ENCODE assay signal across 24 mouse cellular contexts in genomic region chr3:98199747-98200146, GRCm38 (mm10). TPM values are rescaled to one million over a fixed set of nuclear protein-coding genes. Genes with fewer than 3 reads are reported as not detected.
DNase-seq lines count a peak whose midpoint lies in the region; ATAC-seq and TF ChIP-seq lines count a peak whose summit lies in the region.
"Had no signal": no experiment of that assay in that cellular context is flagged by ENCODE, and none has a peak within 500 bp of the region (broad histone marks: within the 10 kb centered on the region; RNA-seq: fewer than 3 reads in every experiment).

No protein-coding gene starts in this region.

- WGBS in kidney, adult 2 months: 73% methylated on average over 5 of the region's 5 CpGs
- WGBS in kidney, embryonic 14.5 days: 72% methylated on average over 5 of the region's 5 CpGs

- no peak for TF ChIP-seq POLR2A in kidney, adult 2 months (IDR thresholded peaks at IDR 0.05; ENCODE audit: low read depth, low read length)

- no peak overlapping the region for H3K4me2 ChIP-seq in kidney, embryonic 14.5 days (replicated peaks; ENCODE audit: low read depth, low read length)
- H3K4me2 ChIP-seq: embryonic facial prominence, embryonic 13.5 days; forebrain, embryonic 12.5 days; hindbrain, embryonic 14.5 days; liver, embryonic 12.5 days; midbrain, embryonic 12.5 days had no signal

- no peak overlapping the region for H3K27ac ChIP-seq in kidney, adult 2 months (ENCODE audit: insufficient read depth, low read depth, low read length)
- no peak overlapping the region for H3K27ac ChIP-seq in kidney, embryonic 14.5 days (ENCODE audit: low read depth, low read length)
- H3K27ac ChIP-seq in layer of hippocampus, adult 2 months: no peak overlapping the region
- H3K27ac ChIP-seq: embryonic facial prominence, embryonic 13.5 days; forebrain, embryonic 12.5 days; hindbrain, embryonic 14.5 days; liver, embryonic 12.5 days; midbrain, embryonic 12.5 days had no signal

- no peaks in the 10 kb centered on the region for H3K36me3 ChIP-seq in kidney, adult 2 months (ENCODE audit: control insufficient read depth, insufficient read depth, low read length)
- H3K36me3 ChIP-seq in kidney, embryonic 14.5 days (ENCODE audit: control insufficient read depth, insufficient read depth, low read length): no peaks in the 10 kb centered on the region
- H3K36me3 ChIP-seq: embryonic facial prominence, embryonic 13.5 days; forebrain, embryonic 12.5 days; liver, embryonic 12.5 days; midbrain, embryonic 12.5 days had no signal

- no peak for TF ChIP-seq CTCF in kidney, adult 2 months (conservative IDR thresholded peaks at IDR 0.05; ENCODE audit: insufficient read depth, insufficient read length, low read depth, low read length)
- TF ChIP-seq CTCF in layer of hippocampus, adult 2 months (conservative IDR thresholded peaks at IDR 0.05): no peak

- H3K27me3 ChIP-seq in kidney, adult 2 months (replicated peaks; ENCODE audit: control insufficient read depth, insufficient read depth, low read length): no peaks in the 10 kb centered on the region
- no peaks in the 10 kb centered on the region for H3K27me3 ChIP-seq in kidney, embryonic 14.5 days (ENCODE audit: control insufficient read depth, insufficient read depth, low read length)
- H3K27me3 ChIP-seq: embryonic facial prominence, embryonic 13.5 days; forebrain, embryonic 12.5 days; liver, embryonic 12.5 days; midbrain, embryonic 12.5 days had no signal

- ATAC-seq in kidney, embryonic 14.5 days (ENCODE audit: low FRiP score, low TSS enrichment): no peak
- ATAC-seq: CD4-positive, CD25-positive, alpha-beta regulatory T cell, adult 4 months; liver, embryonic 12.5 days had no signal

- no peak overlapping the region for H3K4me3 ChIP-seq in kidney, adult 2 months (ENCODE audit: insufficient read depth, low read depth, low read length)
- H3K4me3 ChIP-seq in kidney, embryonic 14.5 days (ENCODE audit: low read length): no peak overlapping the region
- no peak overlapping the region for H3K4me3 ChIP-seq in layer of hippocampus, adult 2 months
- H3K4me3 ChIP-seq: embryonic facial prominence, embryonic 13.5 days; forebrain, embryonic 12.5 days; liver, embryonic 12.5 days; midbrain, embryonic 12.5 days; myocyte had no signal

- DNase-seq in kidney, adult 2 months: peak; percentile 19
- peak; percentile 39 for DNase-seq in Muller cell, postnatal 12 days (ENCODE audit: inconsistent ontology term)
- peak; percentile 45 to 56 for DNase-seq in heart, adult 9 months (ENCODE audit: low spot score in 2 of 2)
- peak; percentile 84 for DNase-seq in retina, postnatal 1 day
- no peak for DNase-seq in layer of hippocampus, adult 2 months (ENCODE audit: low spot score in 2 of 2)
- DNase-seq in adrenal gland, postnatal 10 days: no peak
- DNase-seq: adrenal gland, adult 8-10 months; cerebellum, adult 18-20 months; kidney, adult 11 months; layer of hippocampus, adult 9-11 months; lung, postnatal 14 days; right cerebral cortex, postnatal 14 days had no signal

- no peaks in the 10 kb centered on the region for H3K4me1 ChIP-seq in kidney, adult 2 months (ENCODE audit: control insufficient read depth, insufficient read depth, low read length)
- peaks cover 24% of the 10 kb centered on the region for H3K4me1 ChIP-seq in kidney, embryonic 14.5 days (ENCODE audit: control insufficient read depth, insufficient read depth, low read length)
- H3K4me1 ChIP-seq: liver, embryonic 12.5 days had no signal

- H3K9me3 ChIP-seq in kidney, embryonic 14.5 days (ENCODE audit: control insufficient read depth, low read length): no peaks in the 10 kb centered on the region
- H3K9me3 ChIP-seq: embryonic facial prominence, embryonic 13.5 days; forebrain, embryonic 12.5 days; liver, embryonic 12.5 days; midbrain, embryonic 12.5 days had no signal

- no peak overlapping the region for H3K9ac ChIP-seq in kidney, embryonic 14.5 days (ENCODE audit: low read depth, low read length)
- H3K9ac ChIP-seq: embryonic facial prominence, embryonic 13.5 days; forebrain, embryonic 12.5 days; hindbrain, embryonic 14.5 days; liver, embryonic 12.5 days; midbrain, embryonic 12.5 days had no signal

RNA-seq across cellular contexts. Expression of gene Reg4, which starts 22.2 kb away (rescaled TPM):
- polyA plus RNA-seq in kidney, adult 2 months (2012; rRNA removed): not detected in 2 replicates
- 0.31 TPM in 1 of 2 replicates, not detected in the other for polyA plus RNA-seq in kidney, embryonic 14.5 days (2014; fragmentation: Nextera tagmentation; extraction: Ambion mirVana)
- total RNA-seq in layer of hippocampus, adult 2 months (2021): not detected
- not detected for total RNA-seq in adrenal gland, postnatal 10 days (2021)
- total RNA-seq: adrenal gland, adult 8-10 months; left cerebral cortex, postnatal 36 days; MEL; neutrophil, adult 5-6 weeks had no signal
- polyA plus RNA-seq: CD4-positive, CD25-positive, alpha-beta regulatory T cell, adult 4 months; embryonic facial prominence, embryonic 13.5 days; forebrain, embryonic 12.5 days; hindbrain, embryonic 14.5 days; liver, embryonic 12.5 days; midbrain, embryonic 12.5 days; myocyte had no signal

RNA-seq across cellular contexts. Expression of gene Adam30, which starts 39.3 kb away (rescaled TPM):
- polyA plus RNA-seq in kidney, adult 2 months (2012; rRNA removed): not detected in 2 replicates
- 0.06 TPM in 1 of 2 replicates, not detected in the other for polyA plus RNA-seq in kidney, embryonic 14.5 days (2014; fragmentation: Nextera tagmentation; extraction: Ambion mirVana)
- not detected for total RNA-seq in layer of hippocampus, adult 2 months (2021)
- not detected for total RNA-seq in adrenal gland, postnatal 10 days (2021)
- total RNA-seq: adrenal gland, adult 8-10 months; left cerebral cortex, postnatal 36 days; MEL had no signal
- polyA plus RNA-seq: CD4-positive, CD25-positive, alpha-beta regulatory T cell, adult 4 months; embryonic facial prominence, embryonic 13.5 days; forebrain, embryonic 12.5 days; heart, embryonic 14.5 days; hindbrain, embryonic 14.5 days; liver, embryonic 12.5 days; midbrain, embryonic 12.5 days; myocyte had no signal

Comparison
In these comparisons a context has a peak if more than half of its experiments do, and no peak if none do; other contexts are left out.
1. DNase-seq: peak in kidney, adult 2 months (single experiment), Muller cell, postnatal 12 days (single experiment), heart, adult 9 months (2 of 2) and retina, postnatal 1 day (single experiment); none in layer of hippocampus, adult 2 months (0 of 2) and adrenal gland, postnatal 10 days (single experiment).